Mouse (Mus musculus): ENCODE results near the gene Slc5a5.

- TF ChIP-seq EP300 (IDR thresholded peaks at IDR 0.05; ENCODE audit: low read depth) (no peak), CTCF (IDR thresholded peaks at IDR 0.05; ENCODE audit: low read depth) (no peak)
Observed at GRCm38 (mm10) chr8:70900872-70901387, 8.4 kb upstream of the Slc5a5 start.

Data from liver, postnatal 0 days (tissue).